Mouse (Mus musculus): ENCODE results near the gene Cyp2u1.

DNA sequence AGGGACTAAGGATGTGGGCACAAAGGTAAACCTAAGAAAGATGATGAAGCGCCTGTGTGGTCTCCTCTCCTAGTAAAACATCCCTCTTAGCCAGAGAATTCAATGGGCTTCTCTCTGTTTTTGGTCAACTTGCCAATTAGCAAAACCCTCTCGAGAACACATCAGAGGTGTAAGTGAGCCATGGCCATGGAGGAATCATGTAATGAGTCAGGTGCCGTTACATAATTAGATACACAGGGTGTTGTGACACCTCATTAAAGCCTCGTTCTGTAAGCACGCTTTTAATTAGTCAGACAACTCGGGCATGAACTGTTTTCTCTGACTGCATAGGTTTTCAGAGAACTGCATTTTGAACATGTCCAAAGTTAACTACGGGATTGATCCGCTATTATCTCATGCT lies 33.6 kb upstream of the Cyp2u1 start:
- TF ChIP-seq POLR2A (IDR thresholded peaks at IDR 0.05; ENCODE audit: insufficient read length, low read depth) (no peak), E2F4 (IDR thresholded peaks at IDR 0.05; ENCODE audit: insufficient read depth) (no peak), CEBPB (IDR thresholded peaks at IDR 0.05; ENCODE audit: insufficient read depth, poor library complexity, severe bottlenecking) (no peak), MYOD1 (IDR thresholded peaks at IDR 0.05; ENCODE audit: control insufficient read depth in 1 of 3, insufficient read length in 2 of 3, low read depth in 2 of 3) (no peak), USF1 (IDR thresholded peaks at IDR 0.05; ENCODE audit: low read depth) (no peak), TCF12 (IDR thresholded peaks at IDR 0.05; ENCODE audit: insufficient read depth, poor library complexity, severe bottlenecking) (no peak), POLR2AphosphoS2 (IDR thresholded peaks at IDR 0.05; ENCODE audit: insufficient read length, low read depth) (no peak), MYOG (IDR thresholded peaks at IDR 0.05; ENCODE audit: control insufficient read depth in 1 of 3, insufficient read depth in 1 of 3, insufficient read length in 2 of 3, low read depth in 2 of 3) (no peak)

Data from myocyte (in vitro differentiated cells).